Mouse (Mus musculus): ENCODE data around the gene Nup37. TPM values are rescaled to one million over a fixed set of nuclear protein-coding genes. Genes with fewer than 3 reads are reported as not detected.

Nup37 gene
- 1 to 10 TPM; 5.3 to 6.1 TPM for total RNA-seq (2021)
- long read RNA-seq, partial matches to known transcripts: 0 of 3 reads
- long read RNA-seq, other reads (novel, unspliced or antisense): 0 of 3 reads

GRCm38 (mm10) chr10:88146707-88147477, at the start of gene Nup37, which contains the start of gene Parpbp:
Nup37 (plus strand) TSS chr10:88146992.
Parpbp (minus strand) TSS chr10:88146941.
- DNase-seq (ENCODE audit: low spot score in 2 of 2): peak; percentile 59 to 83

GRCm38 (mm10) chr10:88106169-88106568, 40.6 kb upstream of the Nup37 start:
- DNase-seq (ENCODE audit: low spot score in 2 of 2): no peak

- DNase-seq (ENCODE audit: low spot score in 2 of 2): no peak
These were observed 33.5 kb upstream of the Nup37 start for GRCm38 (mm10) chr10:88113290-88113689.

GRCm38 (mm10) chr10:88119721-88120120, 27.1 kb upstream of the Nup37 start:
- no peak for DNase-seq (ENCODE audit: low spot score in 2 of 2)

GRCm38 (mm10) chr10:88135630-88136029, 11.2 kb upstream of the Nup37 start:
- no peak for DNase-seq (ENCODE audit: low spot score in 2 of 2)

- DNase-seq (ENCODE audit: low spot score in 2 of 2): no peak
These were observed 605 bp upstream of the Nup37 start for GRCm38 (mm10) chr10:88146187-88146586.

- DNase-seq (ENCODE audit: low spot score in 2 of 2): no peak
These were observed 3.6 kb downstream of the Nup37 start for GRCm38 (mm10) chr10:88150381-88150780.

- DNase-seq (ENCODE audit: low spot score in 2 of 2): no peak
These were observed 4.9 kb downstream of the Nup37 start for GRCm38 (mm10) chr10:88151658-88152057.

GRCm38 (mm10) chr10:88162096-88162495, 15.3 kb downstream of the Nup37 start:
- no peak for DNase-seq (ENCODE audit: low spot score in 2 of 2)

- no peak for DNase-seq (ENCODE audit: low spot score in 2 of 2)
These were observed 15.9 kb downstream of the Nup37 start for GRCm38 (mm10) chr10:88162676-88163075.

GRCm38 (mm10) chr10:88166158-88166557, 19.4 kb downstream of the Nup37 start:
- DNase-seq (ENCODE audit: low spot score in 2 of 2): no peak

- no peak for DNase-seq (ENCODE audit: low spot score in 2 of 2)
These were observed 20.8 kb downstream of the Nup37 start for GRCm38 (mm10) chr10:88167438-88168077.

- peak in 1 of 2 experiments; percentile 13 for DNase-seq (ENCODE audit: low spot score in 2 of 2)
These were observed 53.7 kb downstream of the Nup37 start for GRCm38 (mm10) chr10:88200541-88200940.

GRCm38 (mm10) chr10:88200951-88201638, 54.3 kb downstream of the Nup37 start, which contains the start of gene Washc3:
Washc3 (plus strand) TSS chr10:88201093.
- peak; percentile 90 to 96 for DNase-seq (ENCODE audit: low spot score in 2 of 2)

GRCm38 (mm10) chr10:88201650-88202049, 54.9 kb downstream of the Nup37 start:
- no peak for DNase-seq (ENCODE audit: low spot score in 2 of 2)

GRCm38 (mm10) chr10:88202581-88202980, 55.8 kb downstream of the Nup37 start:
- DNase-seq (ENCODE audit: low spot score in 2 of 2): no peak

- DNase-seq (ENCODE audit: low spot score in 2 of 2): no peak
These were observed 56.4 kb downstream of the Nup37 start for GRCm38 (mm10) chr10:88203236-88203635.

- peak in 1 of 2 experiments; percentile 41 for DNase-seq (ENCODE audit: low spot score in 2 of 2)
These were observed 65.9 kb downstream of the Nup37 start for GRCm38 (mm10) chr10:88212644-88213043.

GRCm38 (mm10) chr10:88214800-88215514, 68.2 kb downstream of the Nup37 start:
- DNase-seq (ENCODE audit: low spot score in 2 of 2): no peak

- no peak for DNase-seq (ENCODE audit: low spot score in 2 of 2)
These were observed 71.4 kb downstream of the Nup37 start for GRCm38 (mm10) chr10:88218161-88218560.

- no peak for DNase-seq (ENCODE audit: low spot score in 2 of 2)
These were observed 74.9 kb downstream of the Nup37 start for GRCm38 (mm10) chr10:88221718-88222117.

All from layer of hippocampus, adult 18-20 months (tissue).